Mouse (Mus musculus) lung, adult 18-20 months (tissue): ENCODE data around the gene Park7.

Source experiments
- DNase-seq, 2 experiments: peaks; one replicate each; pipeline ENCODE4 v3.0.0; 2022; ENCODE audit warnings: mixed read lengths in 2 of 2

Gene Park7

DNA sequence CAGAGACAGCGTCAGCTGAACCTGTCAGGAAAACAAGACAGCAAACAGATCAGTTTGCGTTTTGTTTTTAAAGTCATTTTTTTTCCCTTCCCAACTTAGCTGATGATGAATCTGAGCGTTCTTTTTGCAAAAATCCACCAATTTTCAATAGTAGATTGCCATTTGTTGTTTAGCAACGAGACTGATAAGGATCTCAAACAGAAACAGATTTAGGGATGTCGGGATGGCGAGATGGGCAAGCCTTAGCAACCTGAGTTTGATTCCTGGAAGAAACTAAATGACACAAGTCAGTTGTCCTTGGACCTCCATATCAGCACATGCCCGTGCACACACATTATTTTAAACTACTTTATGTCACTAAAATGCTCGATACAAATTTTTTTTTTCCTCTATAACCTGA is 41.6 kb downstream of the Park7 start:
- no peak for DNase-seq

- DNase-seq, result peak in 1 of 2 experiments; percentile 30
Observed at GRCm38 (mm10) chr4:150872139-150872651, 42.0 kb downstream of the Park7 start.

GRCm38 (mm10) chr4:150871392-150872138 is 42.7 kb downstream of the Park7 start:
- peak; percentile 67 to 79 for DNase-seq

GRCm38 (mm10) chr4:150870963-150871391 is 43.3 kb downstream of the Park7 start:
- peak; percentile 81 to 85 for DNase-seq

GRCm38 (mm10) chr4:150869276-150870197 is 44.7 kb downstream of the Park7 start:
- DNase-seq, result no peak

DNA sequence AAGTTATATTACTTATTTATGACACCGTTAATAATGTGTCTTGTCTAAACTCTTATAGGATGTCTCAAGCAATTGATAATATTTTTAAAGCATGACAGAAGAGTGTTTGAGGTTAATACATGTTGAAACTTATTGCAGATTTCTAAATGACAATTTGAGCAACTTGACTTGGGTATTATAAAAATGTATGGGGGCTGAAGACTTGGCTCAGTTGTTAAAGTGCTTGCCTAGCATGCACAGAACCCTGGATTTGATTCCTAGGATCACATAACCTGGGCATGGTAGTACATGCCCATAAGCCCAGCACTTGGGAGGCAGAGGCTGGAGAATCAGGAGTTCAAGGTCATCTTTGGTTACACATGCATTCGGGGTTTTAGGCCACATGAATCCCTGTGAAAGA is 45.4 kb downstream of the Park7 start:
- no peak for DNase-seq

- DNase-seq, result no peak
Observed at GRCm38 (mm10) chr4:150868161-150868560, 46.1 kb downstream of the Park7 start.

- DNase-seq, result no peak
Observed at GRCm38 (mm10) chr4:150866494-150866893, 47.7 kb downstream of the Park7 start.

DNA sequence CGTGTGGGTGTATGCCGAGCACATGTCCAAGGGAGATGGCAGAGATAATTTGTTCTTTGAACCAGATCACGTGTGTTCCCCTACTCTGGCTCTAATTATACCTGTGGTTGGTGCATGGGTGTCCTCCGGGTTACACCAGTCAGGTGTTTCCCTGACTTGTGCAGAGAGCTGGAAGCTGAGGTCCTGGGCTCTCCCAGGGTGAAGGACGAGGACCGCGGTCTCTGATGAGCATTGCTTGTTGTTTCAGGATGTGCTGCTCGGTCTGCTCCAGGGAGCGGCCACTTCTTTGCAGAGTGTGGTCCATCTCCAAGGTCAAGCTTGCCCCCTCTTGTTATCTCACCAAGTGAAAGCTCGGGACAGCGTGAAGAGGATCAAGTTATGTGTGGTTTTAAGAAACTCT is 48.2 kb downstream of the Park7 start:
- no peak for DNase-seq

DNA sequence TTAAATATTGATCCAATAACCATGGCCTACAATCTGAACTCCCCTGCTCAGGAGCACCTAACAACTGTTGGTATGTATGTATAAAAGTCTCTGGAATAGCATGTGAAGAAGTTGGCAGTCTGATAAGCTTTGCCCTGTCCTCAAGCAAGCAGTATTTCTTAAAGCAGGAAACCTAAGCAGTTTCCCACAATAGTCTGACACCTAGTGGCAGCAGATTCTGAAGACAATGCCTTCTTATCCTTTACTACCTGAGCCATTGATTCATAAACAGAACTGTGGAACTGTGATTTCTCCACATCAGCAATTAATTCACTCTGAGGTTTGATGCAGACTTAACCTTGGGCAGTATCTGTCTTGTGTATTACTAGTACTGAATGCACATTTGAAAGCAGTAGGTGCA is 48.9 kb downstream of the Park7 start:
- DNase-seq, result no peak

DNA sequence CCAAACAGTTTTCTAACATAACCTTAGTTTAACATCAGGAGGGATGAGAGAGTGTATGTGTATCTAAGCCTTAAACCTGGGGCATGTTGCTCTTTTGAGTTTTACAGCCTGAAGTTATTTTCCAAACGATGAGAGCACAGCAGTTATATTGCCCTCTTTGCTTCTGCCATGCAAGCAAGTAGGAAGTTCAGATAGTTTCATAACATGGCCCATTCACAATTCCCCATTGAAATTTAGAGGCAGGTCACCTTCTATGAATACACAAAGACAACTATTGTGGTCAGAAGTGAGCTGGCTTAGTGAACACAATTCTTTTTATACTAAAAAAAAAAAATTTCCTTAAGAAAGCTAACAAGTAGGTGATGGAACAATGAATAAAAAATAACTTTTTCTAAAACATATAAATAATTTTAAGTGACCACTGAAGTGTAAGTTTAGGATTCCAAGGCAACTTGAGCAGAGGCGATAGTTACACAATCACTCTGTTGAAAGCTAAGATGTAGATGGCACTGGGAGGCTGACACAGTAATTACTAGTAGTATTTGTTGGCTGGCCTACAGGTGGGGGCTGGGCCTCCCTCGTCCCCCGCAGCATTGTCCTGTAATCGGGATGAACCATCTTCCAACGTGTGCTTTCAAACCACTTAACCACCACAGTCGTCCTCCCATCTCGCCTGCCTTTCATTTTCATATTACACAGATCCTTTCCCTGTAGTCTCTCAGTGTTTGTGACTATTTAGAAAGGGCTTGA is 51.4 kb downstream of the Park7 start:
- DNase-seq, result no peak

DNA sequence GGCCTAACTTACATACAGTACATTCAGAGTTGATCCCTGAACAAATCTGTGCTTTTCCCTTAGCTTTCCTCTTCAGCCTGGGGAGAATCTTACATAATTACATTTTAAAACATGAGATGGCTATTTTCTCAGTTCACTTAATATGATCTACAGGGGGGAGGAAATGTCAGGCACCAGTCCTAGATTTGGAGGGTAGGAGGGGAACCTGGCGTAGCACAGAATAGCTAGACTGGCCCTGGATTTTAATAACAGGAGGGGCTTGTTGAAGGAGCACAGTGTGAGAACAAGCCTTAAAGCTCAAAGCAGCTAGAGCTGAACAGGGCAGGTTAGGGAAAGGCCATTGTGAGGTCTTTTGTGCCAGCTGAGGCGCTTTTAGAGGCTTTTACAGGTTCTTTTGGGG is 53.1 kb downstream of the Park7 start:
- no peak for DNase-seq

- peak in 1 of 2 experiments; percentile 57 for DNase-seq
Observed at GRCm38 (mm10) chr4:150860526-150860925, 53.7 kb downstream of the Park7 start.

DNA sequence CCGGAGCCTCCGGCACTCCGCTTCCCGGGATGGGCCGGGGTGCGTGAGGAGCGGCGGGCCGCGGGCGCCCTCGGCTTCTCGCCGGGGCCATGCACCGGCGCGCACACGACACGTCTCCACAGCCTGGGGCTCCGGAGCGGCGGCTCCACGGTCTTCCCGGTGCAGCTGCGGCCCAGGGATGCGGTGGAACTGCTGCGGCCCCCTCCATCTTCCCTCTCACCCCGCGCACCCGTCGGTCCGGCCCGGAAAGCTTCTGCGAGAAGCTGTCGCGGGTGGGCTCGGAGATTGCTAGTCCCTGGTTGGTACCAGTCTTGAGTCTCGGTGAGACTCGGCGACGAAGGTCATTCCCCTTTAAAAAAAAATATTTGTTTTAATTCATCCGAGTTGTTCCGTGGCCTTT is 58.9 kb downstream of the Park7 start:
- DNase-seq, result peak in 1 of 2 experiments; percentile 20

GRCm38 (mm10) chr4:150854839-150855246 is 59.4 kb downstream of the Park7 start:
- peak; percentile 94 to 96 for DNase-seq

- peak; percentile 83 to 86 for DNase-seq
Observed at GRCm38 (mm10) chr4:150853680-150854461, 60.4 kb downstream of the Park7 start, which contains the start of gene Errfi1. TSS of gene Errfi1 (plus strand) at chr4:150853919.

DNA sequence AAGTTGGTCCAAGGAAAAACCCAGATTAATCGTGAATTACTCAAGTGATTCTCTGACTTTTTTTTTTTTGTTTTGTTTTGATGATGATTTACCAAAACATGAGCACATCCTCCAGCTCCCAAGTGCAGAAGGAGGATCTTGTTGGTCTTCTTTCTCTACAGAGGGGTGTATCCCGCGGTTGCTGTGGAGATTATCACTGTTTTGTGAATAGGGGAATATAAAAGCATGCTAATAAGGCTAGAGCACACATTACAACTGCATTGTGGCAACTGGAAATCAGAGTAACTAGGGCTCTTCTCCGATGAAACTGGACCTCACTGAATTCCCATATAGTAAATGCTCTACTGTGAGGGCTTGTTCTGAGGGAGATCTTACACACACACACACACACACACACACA is 61.8 kb downstream of the Park7 start:
- peak; percentile 35 to 65 for DNase-seq

GRCm38 (mm10) chr4:150852045-150852444 is 62.2 kb downstream of the Park7 start:
- DNase-seq, result no peak

- no peak for DNase-seq
Observed at GRCm38 (mm10) chr4:150850893-150851292, 63.3 kb downstream of the Park7 start.

GRCm38 (mm10) chr4:150849964-150850363 is 64.3 kb downstream of the Park7 start:
- no peak for DNase-seq
